Mouse (Mus musculus) forebrain, embryonic 14.5 days (tissue): ENCODE measurements around the gene Sestd1. TPM values are rescaled to one million over a fixed set of nuclear protein-coding genes. Genes with fewer than 3 reads are reported as not detected.

Experiments used
- ATAC-seq: fragments of 200-750 bp; cut with Nextera tagmentation; 2 replicates; pipeline ENCODE4 v1.8.0; 2017; ENCODE audit warnings: mild to moderate bottlenecking, moderate library complexity
- DNase-seq: peaks from one replicate; pipeline ENCODE4 v3.0.0-alpha.2; 2015; ENCODE audit warnings: low spot score
- H3K27ac ChIP-seq: fragments of 300-500 bp; sonication (generic); 2 replicates; pipeline ENCODE4 v1.5.1; 2014; ENCODE audit warnings: low read depth, mild to moderate bottlenecking, control low read depth, low read length, moderate library complexity
- H3K27me3 ChIP-seq: fragments of 300-500 bp; sonication (generic); replicated peaks from 2 replicates; pipeline ENCODE4 v1.6.1; 2014; ENCODE audit warnings: low read length, control low read depth, mixed read lengths; ENCODE audit not compliant: control insufficient read depth, insufficient read depth
- H3K36me3 ChIP-seq: fragments of 300-500 bp; sonication (generic); 2 replicates; pipeline ENCODE4 v1.6.1; 2014; ENCODE audit warnings: low read length, control low read depth; ENCODE audit not compliant: control insufficient read depth, insufficient read depth
- H3K4me1 ChIP-seq: fragments of 300-500 bp; sonication (generic); 2 replicates; pipeline ENCODE4 v1.6.1; 2014; ENCODE audit warnings: antibody characterized with exemption, low read length, control low read depth; ENCODE audit not compliant: control insufficient read depth, insufficient read depth
- H3K4me2 ChIP-seq: fragments of 300-500 bp; sonication (generic); 2 replicates; pipeline ENCODE4 v1.6.1; 2014; ENCODE audit warnings: mild to moderate bottlenecking, control low read depth, low read length
- H3K4me3 ChIP-seq: fragments of 300-500 bp; sonication (generic); 2 replicates; pipeline ENCODE4 v1.5.1; 2014; ENCODE audit warnings: low read depth, low read length, control low read depth
- H3K9ac ChIP-seq: fragments of 300-500 bp; sonication (generic); 2 replicates; pipeline ENCODE4 v1.6.1; 2014; ENCODE audit warnings: mild to moderate bottlenecking, low read length, control low read depth, moderate library complexity
- H3K9me3 ChIP-seq: fragments of 300-500 bp; sonication (generic); replicated peaks from 2 replicates; pipeline ENCODE4 v1.6.1; 2016; ENCODE audit warnings: low read length, control low read depth, mixed read lengths; ENCODE audit not compliant: control insufficient read depth
- WGBS: fragments of 180-500 bp; shearing (Covaris S2); extraction: QIAGEN DNeasy Blood & Tissue Kit; methylation state at CpG from one replicate; pipeline ENCODE4 v1.1.7; 2014; 5-methylcytosine and 5-hydroxymethylcytosine counted together
- polyA plus RNA-seq: library from polyadenylated mRNA; unstranded; fragments of >200 nt; fragmentation: Nextera tagmentation; extraction: Ambion mirVana; gene quantifications from 2 replicates; pipeline ENCODE4 v1.2.1, GENCODE M21; 2014

The Sestd1 gene
- polyA plus RNA-seq, 1 experiment from 2014 or later: 32.3 TPM

DNA sequence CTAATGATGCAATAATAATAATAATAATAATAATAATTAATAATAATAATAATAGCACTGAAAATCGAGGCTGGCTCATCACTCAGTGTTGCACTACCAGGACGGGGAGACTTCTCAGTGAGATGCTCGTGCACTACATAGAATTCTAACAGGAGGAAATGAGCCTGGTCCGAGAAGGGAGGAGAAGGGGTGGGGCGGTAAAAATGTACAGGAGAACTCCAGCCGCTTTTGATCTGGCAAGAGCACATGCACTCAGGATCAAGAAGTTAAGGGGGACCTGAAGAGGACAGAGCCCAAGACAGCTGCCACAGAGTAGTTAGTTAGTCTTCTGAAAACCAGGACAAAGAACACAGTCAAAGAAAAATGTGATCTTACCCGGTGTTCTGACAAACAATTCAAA, 15.1 kb downstream of the Sestd1 start:
- ATAC-seq: no peak

DNA sequence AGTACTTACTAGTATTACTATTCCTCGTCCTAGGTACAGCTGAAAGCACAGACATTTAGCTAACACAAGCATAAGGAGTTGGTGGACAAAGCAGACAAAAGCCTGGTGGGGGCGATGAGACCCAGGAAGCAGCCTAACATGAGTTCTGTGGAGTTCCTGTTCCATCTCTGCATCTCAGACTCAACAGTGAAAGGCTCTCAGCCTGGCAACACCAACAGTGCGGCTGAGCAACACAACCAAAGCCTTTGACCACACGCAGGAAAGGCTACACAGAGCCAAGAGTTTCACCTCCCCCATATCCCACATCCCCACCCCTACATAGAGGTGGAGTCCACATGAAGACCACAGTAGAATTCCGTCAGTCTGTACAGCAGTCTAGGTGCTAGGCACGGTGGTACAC, 15.8 kb downstream of the Sestd1 start:
- peaks cover 6% of the 10 kb centered on the region; the same call in 1 of the 2 replicates for H3K4me1 ChIP-seq
- H3K4me3 ChIP-seq: no peak overlapping the region
- WGBS: 82% methylated on average over 6 of the region's 6 CpGs
- ATAC-seq (no peak), DNase-seq (no peak)
- no peak overlapping the region for H3K4me2 ChIP-seq
- H3K27ac ChIP-seq: no peak overlapping the region
- no peaks in the 10 kb centered on the region for H3K27me3 ChIP-seq
- H3K36me3 ChIP-seq: no peaks in the 10 kb centered on the region
- no peak overlapping the region for H3K9ac ChIP-seq
- H3K9me3 ChIP-seq: no peaks in the 10 kb centered on the region

More for the DNA sequence above, 15.1 kb downstream of the Sestd1 start:
- Histone ChIP-seq H3K36me3 (no peaks in the 10 kb centered on the region), H3K27me3 (no peaks in the 10 kb centered on the region), H3K4me3 (no peak overlapping the region), H3K9me3 (no peaks in the 10 kb centered on the region), H3K4me1 (peaks cover 6% of the 10 kb centered on the region; the same call in 1 of the 2 replicates), H3K27ac (no peak overlapping the region), H3K4me2 (no peak overlapping the region), H3K9ac (no peak overlapping the region)
- DNase-seq: no peak
- 80% methylated on average over 7 of the region's 7 CpGs for WGBS

DNA sequence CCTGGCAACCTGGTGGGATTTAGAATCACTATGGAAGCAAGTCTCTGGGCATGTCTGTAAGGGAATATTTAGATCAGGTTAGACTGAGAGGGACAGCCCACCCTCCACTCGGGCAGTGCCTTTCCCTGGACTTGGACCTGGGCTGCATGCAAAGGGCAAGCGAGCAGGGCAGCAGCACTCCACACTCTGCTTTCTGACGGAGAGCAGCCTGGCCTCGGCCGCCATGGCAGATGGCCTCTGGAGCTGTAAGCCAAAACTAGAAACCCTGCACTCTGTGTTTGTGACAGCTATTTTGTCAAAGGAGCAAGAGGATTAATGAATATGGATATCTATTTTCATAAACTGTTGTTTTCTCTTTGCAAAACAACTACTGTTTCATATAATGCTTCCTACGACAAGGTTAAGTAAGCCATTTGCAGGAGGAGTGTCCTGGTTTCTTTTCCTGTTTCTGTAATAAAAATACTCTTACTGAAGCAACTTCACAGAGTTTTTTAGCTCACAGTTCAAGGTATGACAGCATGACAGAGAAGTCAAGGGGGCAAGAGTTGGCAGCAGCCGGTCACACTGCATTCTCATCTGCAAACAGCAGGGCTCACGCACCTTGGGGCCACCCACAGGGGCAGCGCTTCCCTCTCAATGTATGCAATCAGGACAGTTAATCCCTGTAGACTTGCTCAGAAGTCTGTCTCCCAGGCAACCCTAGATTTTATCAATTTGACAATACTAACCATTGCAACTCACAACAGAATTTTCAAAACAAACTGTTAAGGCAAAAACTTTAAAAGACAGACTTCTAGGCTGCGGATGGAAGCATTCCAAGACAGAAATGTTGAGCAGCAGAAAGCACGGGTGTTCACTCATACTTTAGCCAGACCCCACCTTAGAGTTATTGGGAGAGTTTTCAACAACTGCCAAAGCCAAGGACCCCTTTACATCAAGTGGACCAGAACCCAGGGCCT, 16.6 kb downstream of the Sestd1 start:
- DNase-seq (peak; percentile 12), ATAC-seq (peak; percentile 19; the same call in 1 of the 2 replicates)
- no peak overlapping the region for H3K4me2 ChIP-seq
- 52% methylated on average over 11 of the region's 11 CpGs for WGBS
- H3K4me1 ChIP-seq: peaks cover 6% of the 10 kb centered on the region; the same call in 1 of the 2 replicates
- no peaks in the 10 kb centered on the region for H3K27me3 ChIP-seq
- H3K36me3 ChIP-seq: no peaks in the 10 kb centered on the region
- no peaks in the 10 kb centered on the region for H3K9me3 ChIP-seq
- no peak overlapping the region for H3K9ac ChIP-seq
- H3K4me3 ChIP-seq: no peak overlapping the region
- no peak overlapping the region for H3K27ac ChIP-seq

DNA sequence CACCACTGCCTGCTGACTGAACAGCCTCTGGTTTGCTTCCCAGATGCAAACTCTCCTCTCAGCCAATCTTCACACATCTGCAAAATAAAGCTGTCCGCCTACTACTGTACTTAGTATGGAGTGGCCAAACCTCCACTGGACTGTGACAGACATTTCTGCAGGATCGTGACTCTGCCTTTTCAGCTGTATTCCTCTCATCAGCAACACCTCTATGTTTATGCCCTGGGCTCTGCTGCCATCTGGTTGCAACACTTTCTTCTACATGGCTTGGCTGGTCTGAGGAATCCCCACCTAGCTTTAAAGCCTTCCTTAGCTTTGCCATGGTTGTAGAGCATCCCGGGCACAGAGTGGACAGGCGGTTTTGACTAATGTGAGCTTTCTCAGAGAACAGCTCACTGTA, 20.3 kb downstream of the Sestd1 start:
- WGBS: 87% methylated on average over 4 of the region's 4 CpGs
- H3K27me3 ChIP-seq: no peaks in the 10 kb centered on the region

DNA sequence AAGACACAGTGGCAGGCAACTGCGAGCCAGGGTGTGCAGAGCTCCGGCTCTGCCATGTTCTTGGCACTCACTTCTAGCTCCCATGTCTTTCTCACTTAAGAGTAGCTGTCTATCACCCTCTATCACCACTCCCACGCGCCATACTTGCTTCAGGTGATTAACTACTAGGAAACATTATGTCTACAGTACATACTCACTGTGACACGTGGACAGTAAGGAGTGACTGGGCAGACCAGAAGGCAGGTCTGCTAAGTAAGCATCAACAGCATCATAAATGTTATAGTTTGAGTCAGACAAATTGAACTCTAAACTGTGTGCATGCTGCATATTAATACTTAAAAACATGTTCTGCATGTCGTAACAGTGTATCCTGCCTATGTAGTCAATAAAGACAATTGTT, 27.2 kb downstream of the Sestd1 start:
- H3K4me3 ChIP-seq: no peak overlapping the region
- no peak overlapping the region for H3K27ac ChIP-seq
- no peak overlapping the region for H3K9ac ChIP-seq
- H3K4me2 ChIP-seq: no peak overlapping the region
- no peak for ATAC-seq
- 0 out of 2 replicates have a peak, but pooled peaks cover 5% of the 10 kb centered on the region for H3K36me3 ChIP-seq
- DNase-seq: no peak
- H3K27me3 ChIP-seq: no peaks in the 10 kb centered on the region
- WGBS: 82% methylated on average over 6 of the region's 6 CpGs
- no peaks in the 10 kb centered on the region for H3K9me3 ChIP-seq
- H3K4me1 ChIP-seq: peaks cover 4% of the 10 kb centered on the region; the same call in 1 of the 2 replicates

More for the DNA sequence above, 20.3 kb downstream of the Sestd1 start:
- H3K4me2 ChIP-seq: no peak overlapping the region
- H3K36me3 ChIP-seq: no peaks in the 10 kb centered on the region
- H3K4me1 ChIP-seq: peaks cover 6% of the 10 kb centered on the region; the same call in 1 of the 2 replicates
- H3K9me3 ChIP-seq: no peaks in the 10 kb centered on the region
- H3K27ac ChIP-seq: no peak overlapping the region
- DNase-seq: no peak
- no peak; the same call in 1 of the 2 replicates for ATAC-seq
- no peak overlapping the region for H3K9ac ChIP-seq
- H3K4me3 ChIP-seq: no peak overlapping the region

DNA sequence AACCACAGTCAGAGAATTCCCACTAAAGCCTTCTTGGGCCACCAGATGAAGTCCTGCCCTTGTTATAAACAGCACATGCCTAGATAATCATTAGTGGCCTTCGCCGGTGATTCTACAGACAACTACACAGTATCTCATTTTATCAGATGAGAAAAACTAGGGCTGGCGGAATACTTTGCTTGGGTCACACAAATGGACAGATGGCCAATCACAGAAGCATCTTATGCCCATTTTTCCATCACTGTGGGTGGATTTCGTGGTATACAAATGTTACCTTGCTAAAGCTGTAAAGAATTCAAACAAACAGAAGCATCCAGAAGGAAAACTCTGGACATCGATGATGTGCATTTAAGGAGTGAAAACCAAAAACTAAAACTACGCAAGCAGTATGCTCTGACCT, 28.7 kb downstream of the Sestd1 start:
- no peak for DNase-seq
- 0 out of 2 replicates have a peak, but pooled peaks cover 5% of the 10 kb centered on the region for H3K36me3 ChIP-seq

DNA sequence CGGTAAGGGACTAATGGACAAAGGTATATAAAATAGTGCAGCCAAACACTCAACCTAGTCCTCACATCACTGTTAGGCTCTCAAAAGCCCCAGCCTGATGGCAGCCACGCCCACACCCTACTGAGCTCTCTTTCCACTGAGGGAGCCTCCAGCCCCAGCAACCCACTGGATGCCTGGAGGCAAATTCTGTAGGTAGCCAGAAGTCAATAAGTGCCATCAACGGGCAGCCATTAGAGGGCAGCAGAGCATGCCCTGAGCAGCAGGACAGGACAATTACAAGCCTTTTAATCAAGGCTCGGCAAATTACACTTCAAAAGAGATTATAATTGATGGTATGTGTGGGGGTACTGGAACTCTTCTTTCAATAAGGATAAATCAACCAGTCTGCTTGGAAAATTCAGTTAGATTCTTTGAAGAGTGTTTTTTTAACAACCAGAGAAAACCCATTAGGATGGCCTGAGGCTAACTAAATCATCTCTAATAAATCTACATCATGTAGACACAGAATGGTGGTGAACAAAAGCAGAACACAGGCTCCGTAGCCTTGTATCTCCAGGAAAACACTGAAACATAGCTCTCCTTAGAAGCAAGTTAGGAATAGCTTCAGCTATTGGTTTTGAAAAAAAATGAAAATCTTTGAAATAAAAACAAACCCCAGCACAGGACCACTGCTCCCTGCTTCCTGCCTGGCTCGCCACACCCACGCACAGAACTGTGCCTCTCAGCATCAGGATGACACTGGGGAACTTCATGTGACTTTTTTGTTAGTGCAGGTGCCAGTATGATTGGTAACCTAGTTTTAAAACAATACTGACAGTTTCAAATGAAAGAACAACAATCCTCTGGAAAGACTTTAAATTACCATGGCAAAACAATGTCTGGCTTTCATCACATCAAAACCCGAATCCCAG, 30.4 kb downstream of the Sestd1 start:
- Histone ChIP-seq H3K4me3 (no peak overlapping the region), H3K4me1 (peaks cover 9% of the 10 kb centered on the region), H3K27ac (no peak overlapping the region; the same call in 1 of the 2 replicates), H3K27me3 (no peaks in the 10 kb centered on the region), H3K9me3 (no peaks in the 10 kb centered on the region), H3K4me2 (no peak overlapping the region), H3K9ac (no peak overlapping the region), H3K36me3 (0 out of 2 replicates have a peak, but pooled peaks cover 5% of the 10 kb centered on the region)
- ATAC-seq (peak; percentile 27; the same call in 1 of the 2 replicates), DNase-seq (peak; percentile 64)
- 34% methylated on average over 8 of the region's 8 CpGs for WGBS

More for the DNA sequence above, 28.7 kb downstream of the Sestd1 start:
- no peak for ATAC-seq
- 95% methylated on average over 6 of the region's 6 CpGs for WGBS
- Histone ChIP-seq H3K4me1 (peaks cover 6% of the 10 kb centered on the region; the same call in 1 of the 2 replicates), H3K9ac (no peak overlapping the region), H3K9me3 (no peaks in the 10 kb centered on the region), H3K27me3 (no peaks in the 10 kb centered on the region), H3K4me3 (no peak overlapping the region), H3K27ac (no peak overlapping the region), H3K4me2 (no peak overlapping the region)

DNA sequence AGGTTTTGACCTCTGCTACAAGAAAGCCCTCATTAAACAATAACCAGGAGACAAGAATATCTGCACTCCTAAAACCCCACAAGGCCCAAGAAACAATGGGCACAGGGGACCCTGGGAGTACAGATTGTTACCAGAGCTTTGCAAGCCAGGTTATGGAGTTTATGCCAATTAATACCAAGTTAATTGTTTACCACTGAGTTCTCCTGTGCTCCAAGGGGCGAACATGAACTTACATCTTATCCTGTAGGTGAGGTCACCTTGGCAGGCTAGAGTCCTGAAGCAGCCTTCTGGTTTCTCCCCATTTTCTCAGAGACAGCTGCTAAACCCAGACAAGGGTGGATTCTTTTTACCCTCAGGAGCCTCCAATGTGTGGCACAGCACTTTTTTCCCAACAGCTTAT, 32.0 kb downstream of the Sestd1 start:
- ATAC-seq (no peak), DNase-seq (no peak)
- 82% methylated on average over 1 of the region's 1 CpGs for WGBS
- H3K36me3 ChIP-seq: peaks cover 14% of the 10 kb centered on the region
- peaks cover 9% of the 10 kb centered on the region for H3K4me1 ChIP-seq
- no peaks in the 10 kb centered on the region for H3K27me3 ChIP-seq
- no peak overlapping the region for H3K9ac ChIP-seq
- no peak overlapping the region for H3K27ac ChIP-seq
- H3K9me3 ChIP-seq: no peaks in the 10 kb centered on the region
- H3K4me2 ChIP-seq: no peak overlapping the region
- no peak overlapping the region for H3K4me3 ChIP-seq
